Mouse (Mus musculus) neural tube, embryonic 12.5 days (tissue): Measurements from ENCODE around the gene Klhdc7a. TPM values are rescaled to one million over a fixed set of nuclear protein-coding genes. Genes with fewer than 3 reads are reported as not detected.

Experiments
- ATAC-seq: fragments of 200-750 bp; cut with Nextera tagmentation; 2 replicates; pipeline ENCODE4 v1.8.0; 2017; ENCODE audit warnings: low read depth, mild to moderate bottlenecking, moderate TSS enrichment, moderate library complexity; ENCODE audit not compliant: low FRiP score
- H3K27ac ChIP-seq: fragments of 300-500 bp; sonication (generic); 2 replicates; pipeline ENCODE4 v1.5.1; 2016
- H3K27me3 ChIP-seq: fragments of 300-500 bp; sonication (generic); replicated peaks from 2 replicates; pipeline ENCODE4 v1.6.1; 2016; ENCODE audit warnings: mild to moderate bottlenecking
- H3K36me3 ChIP-seq: fragments of 300-500 bp; sonication (generic); 2 replicates; pipeline ENCODE4 v1.6.1; 2016; ENCODE audit warnings: mild to moderate bottlenecking
- H3K4me1 ChIP-seq: fragments of 300-500 bp; sonication (generic); 2 replicates; pipeline ENCODE4 v1.6.1; 2016
- H3K4me2 ChIP-seq: fragments of 300-500 bp; sonication (generic); replicated peaks from 2 replicates; pipeline ENCODE4 v1.6.1; 2016; ENCODE audit warnings: mild to moderate bottlenecking
- H3K4me3 ChIP-seq: fragments of 300-500 bp; sonication (generic); 2 replicates; pipeline ENCODE4 v1.5.1; 2016
- H3K9ac ChIP-seq: fragments of 300-500 bp; sonication (generic); 2 replicates; pipeline ENCODE4 v1.6.1; 2016; ENCODE audit warnings: mild to moderate bottlenecking
- H3K9me3 ChIP-seq: fragments of 300-500 bp; sonication (generic); 2 replicates; pipeline ENCODE4 v1.6.1; 2016; ENCODE audit warnings: mild to moderate bottlenecking
- WGBS: fragments of 180-500 bp; shearing (Covaris S2); methylation state at CpG from one replicate; pipeline ENCODE4 v1.1.7; 2016; 5-methylcytosine and 5-hydroxymethylcytosine counted together
- microRNA counts: library from miRNA; unstranded; fragments of <30 nt; microRNA quantifications from one replicate; lab custom pipeline; 2017
- microRNA-seq: library from miRNA; unstranded; fragments of <30 nt; microRNA quantifications from one replicate; pipeline ENCODE4, GENCODE M21; 2017
- polyA plus RNA-seq: library from polyadenylated mRNA; unstranded; fragments of >200 nt; fragmentation: Nextera tagmentation; extraction: Ambion mirVana; gene quantifications from 2 replicates; pipeline ENCODE4 v1.2.1, GENCODE M21; 2016

Klhdc7a gene
- polyA plus RNA-seq, 1 experiment from 2014 or later = not detected

DNA sequence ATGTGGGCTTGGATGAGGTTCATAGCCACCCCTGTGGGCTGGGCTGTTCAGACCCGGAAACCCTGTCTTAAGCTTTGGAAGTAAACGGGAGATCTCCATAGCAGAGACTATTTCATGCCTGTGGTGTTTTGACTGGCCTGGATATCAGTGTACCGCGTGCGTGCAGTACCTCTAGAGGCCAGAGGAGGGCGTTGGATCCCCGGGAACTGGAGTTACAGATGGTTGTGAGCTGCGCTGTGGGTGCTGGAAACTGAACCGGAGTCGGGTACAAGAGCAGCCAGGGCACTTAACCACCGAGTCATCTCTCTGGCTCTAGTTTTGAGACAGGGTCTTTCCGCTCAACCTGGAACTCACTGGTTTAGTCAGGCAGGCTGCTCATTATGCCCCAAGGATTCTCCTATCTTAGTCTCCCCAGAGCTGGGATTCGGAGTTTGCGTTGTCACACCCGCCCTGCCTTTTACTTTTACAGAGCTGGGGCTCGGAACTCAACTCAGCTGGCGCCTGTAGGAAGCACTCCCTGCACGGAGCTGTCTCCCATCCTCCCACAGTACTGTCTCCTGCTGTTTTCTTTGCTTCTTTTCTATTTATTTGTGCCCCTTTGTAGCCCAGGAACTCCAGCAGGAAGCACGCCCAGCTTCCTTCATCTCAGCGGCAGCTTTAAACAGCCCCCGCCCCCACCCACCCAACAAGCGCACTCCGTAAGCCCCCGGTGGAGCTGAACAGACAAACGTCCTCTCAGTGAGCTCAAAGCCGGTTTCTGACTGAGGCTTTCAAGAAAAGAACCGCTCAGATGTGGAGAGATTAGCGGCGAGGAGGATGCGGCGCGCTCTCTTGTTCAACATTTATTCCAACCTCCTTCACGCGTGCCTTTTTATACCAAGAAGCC lies 42.3 kb downstream of the Klhdc7a start:
- no peak; the same call in 1 of the 2 replicates for ATAC-seq
- peak overlapping the region; percentile 62 for H3K4me2 ChIP-seq
- no peaks in the 10 kb centered on the region for H3K9me3 ChIP-seq
- H3K4me1 ChIP-seq = peaks cover 14% of the 10 kb centered on the region
- H3K27ac ChIP-seq = no peak overlapping the region
- whole genome bisulfite sequencing = 16% methylated on average over 34 of the region's 34 CpGs
- H3K36me3 ChIP-seq = no peaks in the 10 kb centered on the region
- H3K9ac ChIP-seq = 0 out of 2 replicates have a peak overlapping the region, but pooled peaks have one; percentile 35
- H3K27me3 ChIP-seq = no peaks in the 10 kb centered on the region; the same call in none of the 2 replicates
- peak overlapping the region; percentile 25 for H3K4me3 ChIP-seq

- no peak for ATAC-seq
- no peak overlapping the region for H3K27ac ChIP-seq
- H3K4me1 ChIP-seq = no peaks in the 10 kb centered on the region
- no peak overlapping the region for H3K9ac ChIP-seq
- 79% methylated on average over 7 of the region's 7 CpGs for WGBS
- H3K27me3 ChIP-seq = no peaks in the 10 kb centered on the region
- H3K9me3 ChIP-seq = no peaks in the 10 kb centered on the region
- no peaks in the 10 kb centered on the region for H3K36me3 ChIP-seq
- H3K4me2 ChIP-seq = no peak overlapping the region
- no peak overlapping the region for H3K4me3 ChIP-seq
These were observed 51.1 kb downstream of the Klhdc7a start for GRCm38 (mm10) chr4:139916731-139917130.

MicroRNAs encoded within 50 kb of the gene (microRNA counts, 519-probe panel; counts per million panel counts)
- 342 counts per million, percentile 67 among the panel's probes with 10 or more counts for microRNA mmu-miR-2139 (lab: Ali Mortazavi, UCI)

Small RNA genes lying within 50 kb of the gene (microRNA-seq; reads per million reads assigned to microRNA genes)
- not detected for gene Mir2139

Other genes starting within 250 kb of the Klhdc7a start
- gene Pax7, start 134.5 kb downstream of the Klhdc7a start, polyA plus RNA-seq = 2.3 and 2.7 TPM in 2 replicates